Mouse (Mus musculus) MEL (cell line): ENCODE measurements around the gene Slc25a25.
A peak's percentile ranks its signal among the peaks of the same experiment; 100 is the strongest.

Experiments
- CTCF ChIP-seq, 3 experiments: IDR thresholded peaks in 2 of 3; conservative IDR thresholded peaks in 1 of 3; 2 replicates each; pipeline ENCODE4 v1.5.1; 2011 to 2012; ENCODE audit warnings: low read length in 3 of 3, low read depth in 2 of 3, mild to moderate bottlenecking in 2 of 3, improper control_type of control experiment in 1 of 3, inconsistent platforms in 1 of 3, mixed read lengths in 1 of 3, moderate library complexity in 1 of 3; ENCODE audit not compliant: control insufficient read depth in 1 of 3, insufficient read depth in 1 of 3, poor library complexity in 1 of 3, severe bottlenecking in 1 of 3
- E2F4 ChIP-seq: IDR thresholded peaks from 2 replicates; pipeline ENCODE4 v1.6.1; 2011; ENCODE audit warnings: low read depth, low read length, improper control_type of control experiment, borderline replicate concordance
- EP300 ChIP-seq, 2 experiments: IDR thresholded peaks; 2 replicates each; pipeline ENCODE4 v1.6.1; 2011; ENCODE audit warnings: improper control_type of control experiment in 2 of 2, low read length in 2 of 2, low read depth in 1 of 2, mild to moderate bottlenecking in 1 of 2
- GABPA ChIP-seq: IDR thresholded peaks from 2 replicates; pipeline ENCODE4 v1.6.1; 2012; ENCODE audit warnings: low read depth, mild to moderate bottlenecking, inconsistent platforms, low read length, improper control_type of control experiment, moderate library complexity
- HCFC1 ChIP-seq: IDR thresholded peaks from 2 replicates; pipeline ENCODE4 v1.6.1; 2012; ENCODE audit warnings: low read depth, mild to moderate bottlenecking, inconsistent platforms, low read length, improper control_type of control experiment, moderate library complexity
- JUND ChIP-seq: IDR thresholded peaks from 2 replicates; pipeline ENCODE4 v1.6.1; 2011; ENCODE audit warnings: low read depth, mild to moderate bottlenecking, improper control_type of control experiment, low read length
- POLR2A ChIP-seq, 2 experiments: IDR thresholded peaks; 2 replicates each; pipeline ENCODE4 v1.6.1; 2011 to 2012; ENCODE audit warnings: low read length in 2 of 2, mild to moderate bottlenecking in 2 of 2, control low read depth in 1 of 2, improper control_type of control experiment in 1 of 2, low read depth in 1 of 2, moderate library complexity in 1 of 2; ENCODE audit not compliant: control insufficient read depth in 1 of 2, insufficient read depth in 1 of 2, poor library complexity in 1 of 2
- USF1 ChIP-seq: IDR thresholded peaks from 2 replicates; pipeline ENCODE4 v1.6.1; 2014; ENCODE audit warnings: low read depth, mild to moderate bottlenecking, inconsistent platforms, low read length, improper control_type of control experiment, moderate library complexity
- ZMIZ1 ChIP-seq: IDR thresholded peaks from 2 replicates; pipeline ENCODE4 v1.6.1; 2012; ENCODE audit warnings: low read depth, mild to moderate bottlenecking, inconsistent platforms, low read length, improper control_type of control experiment, moderate library complexity

- TF ChIP-seq EP300 (IDR thresholded peaks at IDR 0.05; ENCODE audit: low read depth in 1 of 2, low read length in 2 of 2), result no peak
- TF ChIP-seq CTCF (IDR thresholded peaks at IDR 0.05 in 2 of 3, conservative IDR thresholded peaks at IDR 0.05 in 1 of 3; ENCODE audit: control insufficient read depth in 1 of 3, insufficient read depth in 1 of 3, low read depth in 2 of 3, low read length in 3 of 3, poor library complexity in 1 of 3, severe bottlenecking in 1 of 3), result peak; percentile 82 to 99 (median 97)
- no peak for TF ChIP-seq HCFC1
- no peak for TF ChIP-seq ZMIZ1
- TF ChIP-seq POLR2A (IDR thresholded peaks at IDR 0.05; ENCODE audit: control insufficient read depth in 1 of 2, insufficient read depth in 1 of 2, low read depth in 1 of 2, low read length in 2 of 2, poor library complexity in 1 of 2), result no peak
- no peak for TF ChIP-seq E2F4
- no peak for TF ChIP-seq GABPA
- TF ChIP-seq USF1, result no peak
- no peak for TF ChIP-seq JUND
Measured at GRCm38 (mm10) chr2:32488679-32489078, 37.4 kb upstream of the Slc25a25 start.
